Mouse (Mus musculus): ENCODE measurements around the gene Zfp882. TPM values are rescaled to one million over a fixed set of nuclear protein-coding genes. Genes with fewer than 3 reads are reported as not detected.
A peak's percentile ranks its signal among the peaks of the same experiment; 100 is the strongest.
"Not testable (repeated sequence)": the region's sequence is repeated elsewhere in the genome, so short reads cannot be mapped to it uniquely, and the experiment has no call there.

Gene Zfp882
- total RNA-seq, 2 experiments from 2014 or later: 11.4 to 12.2 TPM

DNA sequence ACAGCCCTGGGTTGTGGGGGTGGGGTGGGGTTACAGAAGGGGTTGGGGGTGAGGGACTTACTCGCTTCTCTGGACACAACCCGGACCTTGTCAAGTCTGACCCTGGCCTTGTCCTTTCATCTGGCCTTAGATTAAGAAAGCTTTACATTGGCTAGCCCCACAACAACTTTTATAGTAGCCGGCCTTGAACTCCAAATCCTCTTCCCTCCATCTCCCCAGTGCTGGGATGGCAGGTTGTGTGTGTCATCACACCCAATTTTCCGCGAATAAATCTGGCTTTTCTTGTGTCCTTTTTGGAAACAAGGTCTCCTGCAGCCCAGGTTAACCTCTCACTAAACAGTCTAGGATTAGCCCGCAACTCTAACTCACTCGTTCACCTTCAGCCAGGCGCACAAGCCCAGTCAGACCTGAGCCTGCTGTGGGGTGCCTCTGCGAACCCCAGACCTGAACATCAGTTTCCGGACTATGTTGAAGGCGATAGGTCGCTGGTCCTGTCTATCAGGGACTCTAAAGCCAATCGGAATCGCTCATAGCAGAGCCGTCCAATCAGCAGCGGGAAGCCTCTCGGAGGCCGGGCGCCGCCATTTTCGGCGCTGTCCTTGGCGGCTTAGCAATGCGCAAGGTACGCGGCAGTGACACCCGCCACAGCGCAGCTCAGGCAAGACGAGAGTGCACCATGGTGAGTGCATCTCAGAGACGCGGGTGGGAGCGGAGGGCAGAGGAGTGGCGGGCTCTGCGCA, 42.2 kb downstream of the Zfp882 start, which contains the start of gene Zfp961:
Zfp961 (plus strand) TSS at position 557 of the 740 bp plus-strand sequence.
- intact Hi-C loops (cut with DNase I): loop anchor here (2.0 kb wide), 1 partner anchor 28 kb away; no protein-coding TSS in a partner anchor
- DNase-seq (ENCODE audit: low spot score in 2 of 2): peak; percentile 99

DNA sequence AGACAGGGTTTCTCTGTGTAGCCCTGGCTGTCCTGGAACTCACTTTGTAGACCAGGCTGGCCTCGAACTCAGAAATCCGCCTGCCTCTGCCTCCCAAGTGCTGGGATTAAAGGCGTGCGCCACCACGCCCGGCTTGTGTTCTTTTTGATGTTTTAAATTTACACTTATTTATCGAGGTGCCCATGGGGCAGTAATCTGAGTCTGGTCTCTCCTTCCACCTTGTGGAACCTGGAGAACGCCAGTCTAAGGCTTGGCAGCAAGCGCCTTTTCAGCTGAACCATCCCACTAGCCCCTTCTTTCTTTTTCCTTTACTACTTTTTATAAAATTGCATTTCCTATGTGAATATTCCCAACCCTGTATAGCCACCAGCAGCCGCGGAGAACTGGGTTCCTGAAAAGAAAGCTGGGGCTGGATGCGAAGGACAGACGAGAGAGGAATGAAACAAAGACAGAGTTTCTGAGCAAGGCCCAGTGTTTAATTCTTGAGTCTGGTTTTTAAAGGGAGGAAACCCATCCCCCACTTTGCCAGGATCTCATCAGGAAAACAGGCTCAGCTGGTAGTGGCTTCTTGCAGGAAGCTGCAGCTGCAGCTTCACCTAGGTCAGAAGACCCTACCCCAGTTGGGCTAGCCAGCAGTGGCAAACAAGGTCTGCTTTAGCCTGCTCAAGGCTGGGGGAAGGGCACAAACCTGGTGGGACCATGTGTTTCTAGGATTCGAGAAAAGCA, 43.2 kb downstream of the Zfp882 start:
- DNase-seq (ENCODE audit: low spot score in 2 of 2): peak; percentile 3 to 7
- intact Hi-C loops (cut with DNase I): loop anchor here (2.0 kb wide), 1 partner anchor 29 kb away; no protein-coding TSS in a partner anchor

DNA sequence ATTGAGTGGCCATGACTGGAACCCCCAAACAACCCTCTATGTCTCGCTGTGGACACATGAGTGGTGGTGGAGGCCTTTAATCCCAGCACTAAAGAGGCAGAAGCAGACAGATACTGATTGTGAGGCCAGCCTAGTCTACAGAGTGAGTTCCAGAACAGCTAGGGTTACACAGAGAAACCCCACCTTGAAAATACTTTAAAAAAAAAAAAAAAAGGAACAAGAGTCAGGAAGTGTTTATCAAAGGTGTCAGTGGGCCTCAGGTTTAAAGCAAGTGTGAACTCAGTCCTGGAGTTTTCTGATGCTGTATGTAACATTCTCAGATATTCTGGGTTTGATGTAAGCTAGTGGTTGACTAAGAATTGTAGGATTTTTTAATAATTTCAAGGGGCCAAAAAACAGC, 44.1 kb downstream of the Zfp882 start:
- intact Hi-C loops (cut with DNase I): no loop called here

DNA sequence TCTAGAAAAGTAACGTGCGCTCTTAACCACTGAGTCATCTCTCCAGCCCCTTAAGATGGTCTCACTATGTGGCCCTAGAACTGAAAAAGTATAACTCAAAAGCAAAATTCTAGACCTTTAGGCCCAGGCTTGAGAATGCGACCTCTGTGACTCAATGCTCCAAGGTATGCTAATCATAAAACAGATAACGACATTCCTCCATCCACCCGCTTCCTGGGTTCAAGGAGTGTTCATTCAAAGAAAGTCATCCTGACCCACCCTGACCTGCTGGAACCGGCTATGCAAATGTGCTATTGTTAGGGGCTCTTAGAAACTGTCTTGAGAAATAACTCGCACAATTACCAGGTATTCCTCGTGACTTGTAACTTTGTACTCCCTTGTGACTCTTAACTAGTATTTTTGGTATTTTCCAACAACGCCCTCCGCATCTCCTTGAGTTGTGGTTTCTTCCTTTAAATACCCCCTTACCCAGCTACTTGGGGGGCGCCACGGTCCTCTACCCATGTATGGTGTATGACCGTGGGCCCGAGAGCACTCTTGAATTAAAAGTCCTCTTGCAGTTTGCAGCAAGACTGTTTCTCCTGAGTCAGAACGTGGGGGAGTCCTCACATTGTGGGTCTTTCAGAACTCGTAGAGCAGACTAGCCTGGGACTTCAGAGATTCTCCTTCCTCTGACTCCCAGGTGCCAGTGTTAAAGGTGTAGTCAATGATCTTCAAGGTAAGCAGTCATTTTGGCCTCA, 44.7 kb downstream of the Zfp882 start:
- intact Hi-C loops (cut with DNase I); DNase-seq (ENCODE audit: low spot score in 2 of 2): not testable (repeated sequence)

More for the DNA sequence above, 44.1 kb downstream of the Zfp882 start:
- no peak for DNase-seq (ENCODE audit: low spot score in 2 of 2)

DNA sequence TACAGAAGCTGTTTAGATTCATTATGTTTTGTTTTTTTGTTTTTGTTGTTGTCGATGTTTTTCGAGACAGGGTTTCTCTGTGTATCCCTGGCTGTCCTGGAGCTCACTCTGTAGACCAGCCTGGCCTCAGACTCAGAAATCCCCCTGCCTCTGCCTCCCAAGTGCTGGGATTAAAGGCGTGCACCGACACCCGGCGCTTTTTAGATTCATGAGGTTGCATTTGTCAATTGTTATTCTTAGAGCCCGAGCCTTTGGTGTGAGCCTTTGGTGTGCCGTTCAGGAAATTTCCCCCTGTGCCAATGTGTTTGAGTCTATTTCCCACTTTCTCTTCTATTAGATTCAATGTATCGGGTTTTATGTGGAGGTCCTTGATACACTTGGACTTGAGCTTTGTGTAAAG, 46.3 kb downstream of the Zfp882 start:
- no peak for DNase-seq (ENCODE audit: low spot score in 2 of 2)
- intact Hi-C loops (cut with DNase I): no loop called here

DNA sequence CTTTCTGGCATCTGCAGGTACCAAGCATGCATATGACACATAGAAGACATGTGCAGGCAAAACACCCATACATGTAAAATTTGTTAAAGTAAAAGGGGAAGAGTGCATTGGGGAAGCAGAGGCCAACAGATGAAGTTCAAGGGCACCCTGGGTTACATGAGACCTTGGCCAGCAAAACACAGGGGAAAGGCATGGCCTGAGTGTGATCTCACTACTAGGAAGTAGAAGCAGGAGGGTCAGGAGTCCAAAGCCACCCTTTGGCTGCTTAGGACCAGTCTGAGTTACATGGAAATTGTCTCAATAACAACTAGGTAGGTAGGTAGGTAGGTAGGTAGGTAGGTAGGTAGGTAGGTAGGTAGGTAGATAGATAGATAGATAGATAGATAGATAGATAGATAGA, 52.1 kb downstream of the Zfp882 start:
- intact Hi-C loops (cut with DNase I): no loop called here

DNA sequence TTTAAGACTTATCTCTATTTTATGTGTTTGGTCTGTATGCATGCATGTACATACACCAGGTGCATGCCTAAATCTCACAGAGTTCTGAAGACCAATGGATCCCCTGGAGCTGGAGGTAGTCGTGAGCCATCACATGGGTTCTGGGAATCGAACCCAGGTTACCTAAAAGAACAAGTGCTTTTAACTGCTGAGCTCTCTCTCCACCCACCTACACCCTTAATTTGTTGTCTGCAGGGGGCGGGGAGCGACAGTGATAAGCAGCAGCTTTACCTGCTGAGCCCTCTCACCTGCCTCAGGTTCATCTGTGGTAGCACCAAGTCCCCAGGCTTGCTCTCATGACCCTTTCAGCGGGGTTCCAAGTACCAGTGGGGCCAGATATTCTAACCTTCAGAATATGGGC, 53.4 kb downstream of the Zfp882 start:
- intact Hi-C loops (cut with DNase I): no loop called here
- no peak for DNase-seq (ENCODE audit: low spot score in 2 of 2)

More for the DNA sequence above, 52.1 kb downstream of the Zfp882 start:
- DNase-seq (ENCODE audit: low spot score in 2 of 2): no peak

DNA sequence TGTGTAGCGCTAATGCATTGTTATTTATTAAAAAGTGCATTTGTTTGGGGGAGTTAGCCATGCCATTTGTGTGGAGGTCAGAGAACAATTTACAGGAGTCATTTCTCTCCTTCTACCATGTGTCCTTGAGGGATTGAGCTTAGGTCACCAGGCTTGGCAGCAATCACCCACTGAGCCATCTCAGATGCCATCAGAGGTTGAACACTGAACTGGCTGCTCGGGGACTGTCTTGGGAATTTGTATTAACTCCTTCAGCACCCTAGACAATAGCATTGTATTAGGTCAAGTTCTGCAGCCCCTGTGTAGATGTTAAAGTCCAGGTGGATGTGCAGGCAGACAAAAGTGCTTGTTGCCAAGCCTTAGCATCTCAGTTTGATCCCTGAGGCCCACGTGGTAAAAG, 55.6 kb downstream of the Zfp882 start:
- DNase-seq (ENCODE audit: low spot score in 2 of 2): no peak

DNA sequence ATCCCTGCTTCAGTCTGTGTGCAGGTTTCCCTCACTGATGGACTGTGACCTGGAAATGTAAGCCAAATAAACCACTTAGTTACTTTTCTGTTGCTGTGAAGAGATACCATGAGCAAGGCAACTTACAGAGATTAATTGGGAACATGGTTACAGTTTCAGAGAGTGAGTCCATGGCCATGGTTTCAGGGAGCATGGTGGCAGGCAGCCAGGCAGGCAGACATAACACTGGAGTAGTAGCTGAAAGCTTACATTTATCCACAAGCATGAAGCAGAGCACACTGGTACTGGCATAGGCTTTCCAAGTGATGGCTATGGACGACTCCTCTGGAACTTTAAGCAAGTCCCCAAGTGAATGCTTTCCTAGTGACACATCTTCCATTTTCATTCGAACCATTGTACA, 56.8 kb downstream of the Zfp882 start:
- DNase-seq (ENCODE audit: low spot score in 2 of 2): no peak
- intact Hi-C loops (cut with DNase I): no loop called here

More for the DNA sequence above, 55.6 kb downstream of the Zfp882 start:
- intact Hi-C loops (cut with DNase I): no loop called here

Other genes starting within 250 kb of the Zfp882 start
- gene Unc13a, start 236.9 kb upstream of the Zfp882 start, total RNA-seq (2021): 100 to 1,000 TPM; 318 to 327 TPM
- 1 to 10 TPM; 3.9 to 4.8 TPM for gene Jak3, start 232.3 kb upstream of the Zfp882 start, total RNA-seq (2021)
- 1 to 10 TPM; 1.3 to 1.5 TPM for gene Insl3, start 219.4 kb upstream of the Zfp882 start, total RNA-seq (2021)
- gene B3gnt3, start 206.8 kb upstream of the Zfp882 start, total RNA-seq (2021): under 1 TPM; 0.34 to 0.53 TPM
- gene Fcho1, start 182.9 kb upstream of the Zfp882 start, total RNA-seq (2021): 100 to 1,000 TPM; 177 to 183 TPM
- gene Zfp709, start 26.6 kb upstream of the Zfp882 start, total RNA-seq (2021): 10 to 100 TPM; 10.7 to 12.4 TPM
- gene Zfp617, start within 50 bp of the Zfp882 start, total RNA-seq (2021): 10 to 100 TPM; 30.6 to 31.2 TPM
- gene Zfp961, start 42.4 kb downstream of the Zfp882 start, total RNA-seq (2021): 10 to 100 TPM; 13.5 to 14.2 TPM
- gene Cyp4f18, start 101.0 kb downstream of the Zfp882 start, total RNA-seq (2021): not detected
- not detected for gene Olfr372, start 132.6 kb downstream of the Zfp882 start, total RNA-seq (2021)
- not detected for gene Olfr373, start 174.6 kb downstream of the Zfp882 start, total RNA-seq (2021)
- not detected for gene Olfr374, start 198.4 kb downstream of the Zfp882 start, total RNA-seq (2021)
- 10 to 100 TPM; 30.2 to 30.9 TPM for gene Tpm4, start 226.4 kb downstream of the Zfp882 start, total RNA-seq (2021)